Mouse (Mus musculus): ENCODE results near the gene Vmn1r160. TPM values are rescaled to one million over a fixed set of nuclear protein-coding genes. Genes with fewer than 3 reads are reported as not detected.
"Not testable (repeated sequence)": the region's sequence is repeated elsewhere in the genome, so short reads cannot be mapped to it uniquely, and the experiment has no call there.

Gene Vmn1r160
- polyA plus RNA-seq (2014; fragmentation: Nextera tagmentation; extraction: Ambion mirVana) = not detected in 2 replicates

- 47% methylated on average over 1 of the region's 3 CpGs for WGBS
- not testable (repeated sequence) for H3K27me3 ChIP-seq (ENCODE audit: control insufficient read depth, insufficient read depth, low read length); H3K4me2 ChIP-seq (replicated peaks; ENCODE audit: low read depth, low read length); H3K4me3 ChIP-seq (ENCODE audit: low read length); H3K36me3 ChIP-seq (ENCODE audit: control insufficient read depth, insufficient read depth, low read length); H3K4me1 ChIP-seq (ENCODE audit: control insufficient read depth, insufficient read depth, low read length); ATAC-seq (ENCODE audit: low FRiP score, low TSS enrichment); H3K9ac ChIP-seq (ENCODE audit: low read depth, low read length); H3K27ac ChIP-seq (ENCODE audit: low read depth, low read length); H3K9me3 ChIP-seq (ENCODE audit: control insufficient read depth, low read length)
Observed at GRCm38 (mm10) chr7:22870924-22871323, at the start of gene Vmn1r160. Gene Vmn1r160 (plus strand): TSS chr7:22871224.

- 61% methylated on average over 2 of the region's 3 CpGs for WGBS
Observed at GRCm38 (mm10) chr7:22843505-22843904, 27.5 kb upstream of the Vmn1r160 start, which contains the start of gene Vmn1r159. Gene Vmn1r159 (minus strand): TSS chr7:22843605.

More at GRCm38 (mm10) chr7:22843505-22843904, 27.5 kb upstream of the Vmn1r160 start, which contains the start of gene Vmn1r159:
- H3K27me3 ChIP-seq (ENCODE audit: control insufficient read depth, insufficient read depth, low read length); H3K9me3 ChIP-seq (ENCODE audit: control insufficient read depth, low read length); H3K4me2 ChIP-seq (replicated peaks; ENCODE audit: low read depth, low read length); H3K4me3 ChIP-seq (ENCODE audit: low read length); H3K27ac ChIP-seq (ENCODE audit: low read depth, low read length); H3K9ac ChIP-seq (ENCODE audit: low read depth, low read length); ATAC-seq (ENCODE audit: low FRiP score, low TSS enrichment); H3K4me1 ChIP-seq (ENCODE audit: control insufficient read depth, insufficient read depth, low read length); H3K36me3 ChIP-seq (ENCODE audit: control insufficient read depth, insufficient read depth, low read length): not testable (repeated sequence)

Other genes starting within 250 kb of the Vmn1r160 start
- not detected in 2 replicates for gene Vmn1r155, start 213.2 kb upstream of the Vmn1r160 start, polyA plus RNA-seq (2014; fragmentation: Nextera tagmentation; extraction: Ambion mirVana)
- not detected in 2 replicates for gene Gm8693, start 178.9 kb upstream of the Vmn1r160 start, polyA plus RNA-seq (2014; fragmentation: Nextera tagmentation; extraction: Ambion mirVana)
- gene Gm4567, start 151.5 kb upstream of the Vmn1r160 start, polyA plus RNA-seq (2014; fragmentation: Nextera tagmentation; extraction: Ambion mirVana) = not detected in 2 replicates
- not detected in 2 replicates for gene Vmn1r157, start 109.5 kb upstream of the Vmn1r160 start, polyA plus RNA-seq (2014; fragmentation: Nextera tagmentation; extraction: Ambion mirVana)
- gene Vmn1r158, start 80.4 kb upstream of the Vmn1r160 start, polyA plus RNA-seq (2014; fragmentation: Nextera tagmentation; extraction: Ambion mirVana) = not detected in 2 replicates
- gene Vmn1r159, start 27.6 kb upstream of the Vmn1r160 start, polyA plus RNA-seq (2014; fragmentation: Nextera tagmentation; extraction: Ambion mirVana) = not detected in 2 replicates
- gene Gm4214, start 113.4 kb downstream of the Vmn1r160 start, polyA plus RNA-seq (2014; fragmentation: Nextera tagmentation; extraction: Ambion mirVana) = not detected in 2 replicates
- gene Gm4216, start 148.7 kb downstream of the Vmn1r160 start, polyA plus RNA-seq (2014; fragmentation: Nextera tagmentation; extraction: Ambion mirVana) = not detected in 2 replicates
- gene Vmn1r163, start 184.3 kb downstream of the Vmn1r160 start, polyA plus RNA-seq (2014; fragmentation: Nextera tagmentation; extraction: Ambion mirVana) = not detected in 2 replicates
- gene Gm8720, start 196.2 kb downstream of the Vmn1r160 start, polyA plus RNA-seq (2014; fragmentation: Nextera tagmentation; extraction: Ambion mirVana) = not detected in 2 replicates